Mouse (Mus musculus): Measurements from ENCODE around the gene Slc22a23. TPM values are rescaled to one million over a fixed set of nuclear protein-coding genes. Genes with fewer than 3 reads are reported as not detected.

Slc22a23 gene
- polyA plus RNA-seq, 1 experiment from 2014 or later: 5.5 TPM

DNA sequence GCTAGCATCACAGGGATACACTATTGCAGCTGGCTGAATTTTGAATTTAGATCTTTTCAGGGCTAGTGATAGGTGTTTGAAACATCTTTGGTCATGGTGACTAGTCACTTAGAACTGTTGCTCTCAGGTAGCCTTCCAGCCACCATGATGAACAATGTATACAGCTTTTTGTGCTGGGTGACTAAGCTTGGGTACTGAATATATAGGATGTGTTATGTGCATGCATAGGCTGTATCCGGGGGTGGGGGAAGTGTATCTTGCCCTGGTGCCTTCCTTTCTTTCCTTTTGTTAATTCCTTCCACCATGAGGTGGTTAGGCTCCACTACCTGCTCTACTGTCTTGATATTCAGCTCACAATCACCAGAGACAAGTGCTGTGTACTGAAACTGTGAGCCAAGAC lies 193.6 kb downstream of the Slc22a23 start:
- no peak overlapping the region for H3K9ac ChIP-seq
- H3K9me3 ChIP-seq: no peaks in the 10 kb centered on the region
- no peak overlapping the region for H3K27ac ChIP-seq
- peaks cover 20% of the 10 kb centered on the region for H3K4me1 ChIP-seq
- no peak overlapping the region for H3K4me3 ChIP-seq
- H3K27me3 ChIP-seq: no peaks in the 10 kb centered on the region
- WGBS: 85% methylated on average over 1 of the region's 1 CpGs
- H3K36me3 ChIP-seq: no peaks in the 10 kb centered on the region
- ATAC-seq (ENCODE audit: insufficient number of reproducible peaks, insufficient read depth, low FRiP score, low TSS enrichment): no peak
- no peak overlapping the region for H3K4me2 ChIP-seq (replicated peaks)

DNA sequence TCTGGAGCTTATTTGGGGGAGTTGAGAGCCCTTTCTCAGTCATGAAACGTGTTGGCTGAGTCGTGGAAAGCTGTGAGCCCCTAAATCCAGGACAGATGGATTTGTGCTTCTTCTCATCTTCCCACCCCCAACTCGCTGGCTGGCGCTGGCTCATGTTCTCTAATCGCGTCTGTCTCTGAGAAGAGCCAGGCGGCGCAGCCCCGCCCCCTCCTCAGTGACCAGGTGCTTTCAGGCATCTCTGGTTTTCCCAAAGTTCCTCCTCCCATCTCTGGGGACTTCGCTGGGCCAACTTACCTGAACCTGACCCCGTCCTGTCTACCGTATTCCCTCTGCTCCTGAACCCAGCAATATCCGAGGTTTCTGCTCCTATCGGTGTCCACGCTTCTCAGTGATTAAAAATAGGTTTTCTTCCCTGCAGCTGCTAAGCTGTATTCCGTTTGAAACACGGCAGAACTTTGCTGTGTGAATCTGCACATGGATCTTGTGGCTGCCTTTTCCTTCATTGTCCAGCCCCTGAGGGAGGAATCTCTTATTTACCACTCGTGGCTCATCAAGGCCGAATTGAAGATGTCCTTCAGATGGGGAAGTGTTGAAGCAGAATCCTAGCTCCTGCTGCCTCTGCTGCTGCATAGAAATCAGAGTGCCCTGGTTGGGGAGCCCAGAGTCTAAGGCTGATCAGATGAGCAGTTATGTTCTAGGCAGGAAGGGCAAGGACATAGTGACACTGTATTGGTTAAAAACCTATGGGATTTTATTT lies 194.5 kb downstream of the Slc22a23 start:
- no peak for ATAC-seq (ENCODE audit: insufficient number of reproducible peaks, insufficient read depth, low FRiP score, low TSS enrichment)
- H3K4me2 ChIP-seq (replicated peaks): peak overlapping the region; percentile 37
- 9% methylated on average over 19 of the region's 19 CpGs for WGBS
- no peaks in the 10 kb centered on the region for H3K9me3 ChIP-seq
- H3K27ac ChIP-seq: peak overlapping the region; percentile 90
- H3K4me3 ChIP-seq: no peak overlapping the region
- peak overlapping the region; percentile 28; the same call in 1 of the 2 replicates for H3K9ac ChIP-seq
- H3K4me1 ChIP-seq: peaks cover 20% of the 10 kb centered on the region
- no peaks in the 10 kb centered on the region for H3K36me3 ChIP-seq
- H3K27me3 ChIP-seq: no peaks in the 10 kb centered on the region

DNA sequence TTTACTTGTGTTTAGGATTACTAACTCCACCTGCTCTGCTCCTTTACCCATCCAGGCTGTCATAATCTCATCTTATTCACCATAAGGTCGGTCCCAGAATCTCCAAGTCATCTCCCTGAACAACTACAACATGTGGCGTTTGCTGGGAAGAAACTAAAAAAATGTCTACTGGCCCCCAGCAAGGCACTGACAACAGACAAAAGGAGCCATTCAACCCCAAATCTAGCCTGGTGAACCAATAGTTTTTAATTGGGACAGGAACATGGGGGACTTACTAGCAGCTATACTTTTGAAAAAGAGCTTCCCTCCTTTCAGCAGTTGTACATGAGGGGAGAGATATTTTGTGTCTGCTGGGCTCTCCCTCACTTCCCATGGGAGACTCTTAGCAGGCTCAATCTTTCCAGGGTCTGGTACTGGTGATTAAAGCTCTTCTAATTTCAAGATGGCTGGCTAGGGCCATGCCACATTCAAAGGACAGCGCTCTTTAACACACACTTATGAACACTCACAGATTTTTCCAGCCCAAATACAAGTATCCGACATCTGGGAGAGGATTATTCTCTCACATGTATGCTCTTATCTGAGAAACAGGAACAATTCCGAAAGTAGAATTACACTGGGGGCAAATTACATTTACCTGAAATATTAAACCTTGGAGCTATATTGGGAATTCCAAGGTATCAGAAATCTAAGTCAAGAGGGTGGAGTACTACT lies 195.4 kb downstream of the Slc22a23 start:
- ATAC-seq (ENCODE audit: insufficient number of reproducible peaks, insufficient read depth, low FRiP score, low TSS enrichment): no peak
- H3K4me3 ChIP-seq: peak overlapping the region; percentile 36
- WGBS: 46% methylated on average over 5 of the region's 5 CpGs
- H3K27me3 ChIP-seq: no peaks in the 10 kb centered on the region
- peak overlapping the region; percentile 47; the same call in 1 of the 2 replicates for H3K9ac ChIP-seq
- no peaks in the 10 kb centered on the region for H3K36me3 ChIP-seq
- peak overlapping the region; percentile 90 for H3K27ac ChIP-seq
- H3K9me3 ChIP-seq: no peaks in the 10 kb centered on the region
- H3K4me2 ChIP-seq (replicated peaks): peak overlapping the region; percentile 56
- peaks cover 19% of the 10 kb centered on the region for H3K4me1 ChIP-seq

DNA sequence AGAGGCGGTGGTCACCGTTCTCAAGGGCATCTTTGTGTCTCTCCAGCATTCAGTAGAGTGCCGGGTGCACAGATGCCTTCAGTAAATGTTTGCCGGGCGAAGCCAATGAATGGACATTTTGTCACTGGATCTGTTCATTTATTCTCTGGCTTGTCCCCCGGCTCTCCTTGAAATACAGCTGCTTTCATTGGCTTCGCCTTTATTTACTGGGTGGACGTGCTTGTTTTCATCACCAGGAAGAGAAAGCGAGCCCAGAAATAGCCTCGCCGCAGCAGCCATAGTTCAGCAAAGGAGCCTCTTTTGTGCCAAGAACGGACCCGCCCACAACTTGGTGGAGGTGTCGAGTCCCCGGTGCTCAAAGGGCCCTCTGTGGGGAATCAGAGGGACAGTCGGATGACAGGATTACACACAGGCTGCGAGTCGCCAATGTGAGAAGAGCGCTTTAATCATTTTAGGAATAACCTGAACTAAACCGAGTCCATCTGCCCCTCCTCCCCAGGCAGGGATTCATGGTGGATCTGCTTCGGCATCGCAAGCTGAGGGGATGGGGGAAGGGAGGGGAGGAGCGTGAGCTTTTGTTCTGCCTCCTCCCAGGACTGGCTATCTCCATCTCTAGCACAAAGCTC lies 196.1 kb downstream of the Slc22a23 start:
- Histone ChIP-seq H3K36me3 (no peaks in the 10 kb centered on the region), H3K27me3 (no peaks in the 10 kb centered on the region), H3K4me1 (peaks cover 17% of the 10 kb centered on the region), H3K9ac (peak overlapping the region; percentile 47), H3K27ac (peak overlapping the region; percentile 90), H3K4me2 (replicated peaks) (peak overlapping the region; percentile 56), H3K9me3 (no peaks in the 10 kb centered on the region), H3K4me3 (peak overlapping the region; percentile 36)
- peak; percentile 55 for ATAC-seq (ENCODE audit: insufficient number of reproducible peaks, insufficient read depth, low FRiP score, low TSS enrichment)
- 1% methylated on average over 23 of the region's 23 CpGs for WGBS

DNA sequence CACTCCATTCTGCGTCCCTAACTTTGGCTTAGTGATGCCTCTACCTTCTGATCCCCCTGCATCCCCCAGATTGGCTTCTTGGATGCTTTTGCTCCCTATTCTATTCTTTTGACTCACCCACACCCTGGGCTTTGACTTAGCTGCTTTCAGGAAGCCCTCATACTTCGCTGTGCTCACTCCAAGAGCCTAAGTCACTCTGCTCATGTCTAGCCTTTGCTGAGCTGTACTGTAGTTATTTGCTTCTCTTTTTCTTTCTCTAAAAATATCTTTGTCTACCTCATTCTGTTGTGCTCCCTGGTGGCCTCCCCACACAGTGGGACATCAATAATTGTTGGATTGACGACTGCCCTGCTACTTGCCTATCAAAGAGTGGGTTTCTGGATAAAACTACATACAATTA lies 196.8 kb downstream of the Slc22a23 start:
- Histone ChIP-seq H3K4me2 (replicated peaks) (peak overlapping the region; percentile 56), H3K4me3 (peak overlapping the region; percentile 36; the same call in 1 of the 2 replicates), H3K4me1 (peaks cover 17% of the 10 kb centered on the region), H3K9me3 (no peaks in the 10 kb centered on the region), H3K27ac (peak overlapping the region; percentile 90; the same call in 1 of the 2 replicates), H3K9ac (no peak overlapping the region), H3K36me3 (no peaks in the 10 kb centered on the region), H3K27me3 (no peaks in the 10 kb centered on the region)
- ATAC-seq (ENCODE audit: insufficient number of reproducible peaks, insufficient read depth, low FRiP score, low TSS enrichment): no peak
- WGBS: 69% methylated on average over 3 of the region's 3 CpGs

DNA sequence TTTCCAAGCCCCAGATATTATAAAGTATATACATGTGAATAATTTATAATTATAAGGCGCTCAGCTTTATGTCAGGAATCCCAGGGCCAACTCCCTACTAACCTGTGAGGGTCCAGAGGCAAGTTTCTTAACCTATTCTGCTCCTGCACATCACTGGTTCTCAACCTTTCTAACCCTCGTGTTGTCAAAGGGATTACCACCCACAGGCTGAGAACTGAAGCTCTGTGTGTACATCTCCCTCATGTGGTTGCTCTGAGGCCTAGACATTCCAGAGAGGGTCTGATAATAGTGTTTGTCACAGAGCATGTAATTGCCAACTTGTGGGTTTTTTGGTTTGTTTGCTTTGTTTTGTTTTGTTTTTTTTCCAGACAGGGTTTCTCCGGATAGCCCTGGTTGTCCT lies 198.1 kb downstream of the Slc22a23 start:
- no peak overlapping the region for H3K4me2 ChIP-seq (replicated peaks)
- 57% methylated on average over 3 of the region's 3 CpGs for WGBS

DNA sequence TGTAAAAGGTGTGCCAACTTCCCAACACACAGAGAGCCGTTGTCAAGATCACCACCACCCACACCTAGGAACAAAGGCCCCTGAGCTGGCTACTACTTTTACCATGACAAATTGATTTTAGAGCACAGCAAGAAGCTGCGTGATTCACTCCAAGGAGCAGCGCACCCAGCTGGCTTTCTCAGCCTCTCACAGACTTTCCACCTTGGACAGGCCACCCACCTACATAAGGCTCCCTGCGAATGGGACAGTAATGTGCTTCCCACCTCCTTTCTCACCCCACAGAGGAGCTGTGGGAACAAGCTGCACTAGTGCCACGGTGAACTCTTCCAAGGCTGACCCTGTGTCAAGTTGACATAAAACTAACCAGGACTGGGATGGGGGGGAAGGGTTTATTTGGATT lies 201.6 kb downstream of the Slc22a23 start:
- WGBS: 39% methylated on average over 5 of the region's 5 CpGs
- no peak for ATAC-seq (ENCODE audit: insufficient number of reproducible peaks, insufficient read depth, low FRiP score, low TSS enrichment)
- no peaks in the 10 kb centered on the region for H3K27me3 ChIP-seq
- H3K36me3 ChIP-seq: no peaks in the 10 kb centered on the region
- H3K4me1 ChIP-seq: no peaks in the 10 kb centered on the region
- no peaks in the 10 kb centered on the region for H3K9me3 ChIP-seq
- H3K27ac ChIP-seq: no peak overlapping the region
- no peak overlapping the region for H3K9ac ChIP-seq
- H3K4me3 ChIP-seq: no peak overlapping the region
- H3K4me2 ChIP-seq (replicated peaks): no peak overlapping the region

More for the DNA sequence above, 198.1 kb downstream of the Slc22a23 start:
- no peak overlapping the region for H3K4me3 ChIP-seq
- no peaks in the 10 kb centered on the region for H3K27me3 ChIP-seq
- no peak overlapping the region for H3K9ac ChIP-seq
- H3K27ac ChIP-seq: no peak overlapping the region
- H3K4me1 ChIP-seq: peaks cover 17% of the 10 kb centered on the region
- no peak for ATAC-seq (ENCODE audit: insufficient number of reproducible peaks, insufficient read depth, low FRiP score, low TSS enrichment)
- H3K36me3 ChIP-seq: no peaks in the 10 kb centered on the region
- no peaks in the 10 kb centered on the region for H3K9me3 ChIP-seq

DNA sequence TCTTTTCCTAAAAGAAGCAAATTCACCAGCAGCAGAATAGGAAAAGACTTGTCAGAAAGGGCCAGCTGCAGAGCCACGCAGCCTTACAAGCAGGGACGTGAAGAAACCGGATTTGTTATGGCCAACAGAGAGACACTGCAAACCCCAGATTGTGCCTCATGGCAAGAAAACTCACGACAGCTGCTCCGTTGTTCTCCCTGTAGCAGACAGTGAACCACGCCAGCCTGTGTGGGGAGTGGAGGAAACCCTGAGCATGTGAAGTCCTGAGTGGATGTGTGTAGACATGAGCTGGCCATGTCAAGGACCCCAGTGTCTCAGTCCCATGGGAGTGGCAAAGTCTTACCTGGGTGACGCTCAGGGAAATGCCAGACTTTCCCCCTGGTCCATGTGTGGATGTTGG lies 208.4 kb downstream of the Slc22a23 start:
- H3K4me1 ChIP-seq: peaks cover 19% of the 10 kb centered on the region
- H3K4me2 ChIP-seq (replicated peaks): no peak overlapping the region
- H3K27ac ChIP-seq: no peak overlapping the region
- H3K27me3 ChIP-seq: no peaks in the 10 kb centered on the region
- ATAC-seq (ENCODE audit: insufficient number of reproducible peaks, insufficient read depth, low FRiP score, low TSS enrichment): no peak
- WGBS: 56% methylated on average over 7 of the region's 7 CpGs
- H3K9me3 ChIP-seq: no peaks in the 10 kb centered on the region
- no peak overlapping the region for H3K9ac ChIP-seq
- no peaks in the 10 kb centered on the region for H3K36me3 ChIP-seq
- H3K4me3 ChIP-seq: no peak overlapping the region

DNA sequence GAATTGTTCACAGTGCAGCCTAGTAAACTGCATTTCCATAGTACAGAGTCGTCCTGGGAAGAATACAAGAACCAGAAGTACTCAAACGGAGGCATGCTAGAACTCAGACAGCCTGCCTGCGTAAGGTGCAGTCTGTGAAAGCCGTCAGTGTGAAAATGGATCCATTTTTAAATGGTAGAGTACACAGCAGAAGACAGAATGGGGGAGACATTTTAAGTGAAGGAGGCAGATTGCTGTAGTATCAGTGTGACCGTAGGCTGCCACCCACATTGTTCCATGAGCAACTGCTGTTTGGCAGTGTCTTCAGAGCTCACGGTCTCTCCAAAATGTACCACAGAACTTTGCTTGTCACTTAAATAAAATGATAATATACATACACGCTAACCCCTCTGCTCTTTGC lies 210.7 kb downstream of the Slc22a23 start:
- Histone ChIP-seq H3K4me1 (peaks cover 24% of the 10 kb centered on the region), H3K4me2 (replicated peaks) (no peak overlapping the region), H3K27ac (no peak overlapping the region), H3K4me3 (no peak overlapping the region), H3K9ac (no peak overlapping the region), H3K36me3 (no peaks in the 10 kb centered on the region), H3K27me3 (no peaks in the 10 kb centered on the region), H3K9me3 (no peaks in the 10 kb centered on the region)
- ATAC-seq (ENCODE audit: insufficient number of reproducible peaks, insufficient read depth, low FRiP score, low TSS enrichment): no peak
- WGBS: 61% methylated on average over 7 of the region's 7 CpGs

DNA sequence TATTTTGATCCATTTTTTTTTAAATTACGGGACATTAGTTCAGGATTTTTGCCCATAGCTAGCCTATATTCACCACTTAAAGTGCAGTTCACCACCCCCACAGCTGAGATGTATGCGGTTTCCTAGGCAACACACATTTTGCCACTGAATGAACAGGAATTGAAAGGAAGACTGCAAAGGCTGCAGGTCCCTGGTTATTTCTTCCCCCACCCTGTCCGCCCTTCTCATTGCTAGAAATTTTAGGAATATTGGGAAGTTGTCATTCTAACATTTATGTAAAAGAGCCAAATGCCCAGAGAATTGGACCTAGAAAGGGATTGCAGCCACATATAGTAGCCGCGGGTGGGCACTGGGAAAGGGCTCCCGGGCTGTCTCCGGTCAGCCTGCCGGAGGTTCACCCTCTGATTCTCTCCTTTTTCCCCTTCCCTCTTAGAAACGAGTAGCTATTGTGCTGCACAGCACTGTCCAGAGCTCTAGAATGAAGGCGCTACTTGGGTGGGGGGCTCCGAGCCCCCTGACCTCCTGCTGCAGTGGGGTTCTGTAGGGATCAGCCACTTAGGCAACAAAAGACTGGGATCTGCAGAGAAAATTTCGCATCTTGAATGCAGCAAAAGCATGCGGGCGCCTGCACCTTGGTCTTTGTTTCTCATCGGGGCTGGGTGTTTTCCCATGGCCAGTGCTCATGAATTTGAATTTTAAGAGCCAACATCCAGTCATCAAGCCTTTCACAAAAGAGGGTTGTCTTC lies 211.5 kb downstream of the Slc22a23 start:
- H3K4me1 ChIP-seq: peaks cover 31% of the 10 kb centered on the region
- no peaks in the 10 kb centered on the region for H3K36me3 ChIP-seq
- H3K4me2 ChIP-seq (replicated peaks): peak overlapping the region; percentile 78
- ATAC-seq (ENCODE audit: insufficient number of reproducible peaks, insufficient read depth, low FRiP score, low TSS enrichment): no peak
- no peaks in the 10 kb centered on the region for H3K27me3 ChIP-seq
- peak overlapping the region; percentile 36; the same call in 1 of the 2 replicates for H3K9ac ChIP-seq
- H3K9me3 ChIP-seq: no peaks in the 10 kb centered on the region
- peak overlapping the region; percentile 22 for H3K4me3 ChIP-seq
- 3% methylated on average over 15 of the region's 15 CpGs for WGBS
- peak overlapping the region; percentile 63 for H3K27ac ChIP-seq

DNA sequence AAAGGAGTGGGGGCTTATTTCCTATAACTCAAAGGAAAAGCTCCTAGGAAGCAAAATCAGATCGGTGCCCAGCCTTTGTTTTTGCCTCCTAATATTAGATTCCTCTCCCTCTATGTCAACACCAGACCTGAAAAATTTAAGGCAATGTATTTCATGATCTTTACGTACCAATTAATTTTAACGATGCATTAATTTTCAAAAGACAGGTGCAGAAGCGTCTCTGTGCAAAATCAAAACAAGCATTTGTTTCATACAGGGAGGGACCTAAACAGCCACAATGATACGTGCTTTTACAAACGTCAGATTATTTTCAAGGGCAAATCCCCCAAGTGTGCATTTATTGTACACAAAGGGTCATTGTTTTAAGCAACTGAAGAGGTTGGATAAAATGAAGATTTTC lies 212.1 kb downstream of the Slc22a23 start:
- Histone ChIP-seq H3K36me3 (no peaks in the 10 kb centered on the region), H3K27ac (peak overlapping the region; percentile 94; the same call in 1 of the 2 replicates), H3K27me3 (no peaks in the 10 kb centered on the region), H3K9ac (no peak overlapping the region), H3K9me3 (no peaks in the 10 kb centered on the region), H3K4me1 (peaks cover 32% of the 10 kb centered on the region), H3K4me3 (0 out of 2 replicates have a peak overlapping the region, but pooled peaks have one; percentile 63), H3K4me2 (replicated peaks) (peak overlapping the region; percentile 78)
- ATAC-seq (ENCODE audit: insufficient number of reproducible peaks, insufficient read depth, low FRiP score, low TSS enrichment): no peak
- WGBS: 17% methylated on average over 6 of the region's 6 CpGs

Data from embryonic facial prominence, embryonic 12.5 days (tissue).